Mouse (Mus musculus) kidney, adult 8-10 months (tissue): ENCODE results near the gene Col4a1.

Experiments
- DNase-seq, 2 experiments: peaks; one replicate each; pipeline ENCODE4 v3.0.0; 2022

Col4a1 gene

GRCm38 (mm10) chr8:11225577-11226434 is 86.8 kb downstream of the Col4a1 start:
- DNase-seq = no peak

DNA sequence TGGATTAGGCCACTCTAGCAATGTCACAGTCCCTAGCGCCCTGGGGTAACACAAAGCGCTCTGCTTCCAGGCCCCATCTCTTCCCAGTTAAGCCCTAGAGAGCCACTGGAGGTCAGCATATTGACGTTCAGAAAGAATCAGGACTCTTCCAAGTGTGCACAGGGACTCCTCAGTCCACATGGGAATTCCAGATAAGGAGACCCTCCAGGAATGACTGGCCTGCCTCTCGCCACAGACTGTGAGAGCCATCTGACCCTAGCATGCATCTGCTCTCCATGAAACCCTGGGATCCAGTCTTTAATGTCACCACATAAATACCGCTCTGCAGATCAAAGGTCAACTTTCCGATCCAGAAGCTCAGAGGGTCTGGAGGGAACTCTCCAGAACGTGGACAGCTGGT is 88.4 kb downstream of the Col4a1 start:
- no peak for DNase-seq

- DNase-seq = peak in 1 of 2 experiments; percentile 44
Observed at GRCm38 (mm10) chr8:11221353-11221752, 91.3 kb downstream of the Col4a1 start.

DNA sequence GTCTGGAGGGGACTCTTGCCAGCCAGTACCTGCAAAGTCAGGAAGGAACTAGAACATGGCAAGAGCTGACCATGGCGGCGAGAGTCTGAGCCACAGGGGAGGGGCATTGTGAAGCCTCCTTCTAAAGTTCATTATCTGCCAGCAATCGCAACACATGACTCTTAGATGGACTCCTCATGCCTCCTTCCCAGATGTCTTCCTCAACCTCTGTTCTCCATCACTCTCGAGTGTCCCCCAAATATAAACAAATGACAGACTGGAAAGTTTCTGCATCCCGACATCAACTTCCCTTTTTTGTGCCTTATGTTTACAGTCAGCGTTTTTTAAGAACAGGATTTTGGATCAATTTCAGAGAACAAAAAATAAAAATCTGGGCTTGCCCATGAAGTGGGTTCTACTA is 93.3 kb downstream of the Col4a1 start:
- no peak for DNase-seq

DNA sequence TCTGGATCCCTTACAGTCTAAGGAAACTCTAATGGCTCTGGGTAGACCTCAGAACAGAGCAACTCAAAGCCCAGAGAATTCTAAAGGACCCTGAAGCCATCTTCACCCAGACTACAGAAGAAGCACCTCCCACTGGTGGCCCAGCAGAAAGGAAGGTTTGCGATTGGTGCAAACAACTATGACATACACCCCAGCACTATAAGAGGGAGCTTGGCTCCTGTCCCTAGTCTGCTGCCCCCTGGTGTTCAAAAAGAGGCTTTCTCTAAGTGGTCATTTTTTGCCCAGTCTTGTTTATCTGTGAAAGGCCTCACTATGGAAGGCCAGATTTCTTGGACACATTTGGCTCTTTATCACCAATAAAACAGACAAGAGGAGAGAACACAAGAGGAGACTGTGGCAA is 97.4 kb downstream of the Col4a1 start:
- peak; percentile 24 to 36 for DNase-seq

DNA sequence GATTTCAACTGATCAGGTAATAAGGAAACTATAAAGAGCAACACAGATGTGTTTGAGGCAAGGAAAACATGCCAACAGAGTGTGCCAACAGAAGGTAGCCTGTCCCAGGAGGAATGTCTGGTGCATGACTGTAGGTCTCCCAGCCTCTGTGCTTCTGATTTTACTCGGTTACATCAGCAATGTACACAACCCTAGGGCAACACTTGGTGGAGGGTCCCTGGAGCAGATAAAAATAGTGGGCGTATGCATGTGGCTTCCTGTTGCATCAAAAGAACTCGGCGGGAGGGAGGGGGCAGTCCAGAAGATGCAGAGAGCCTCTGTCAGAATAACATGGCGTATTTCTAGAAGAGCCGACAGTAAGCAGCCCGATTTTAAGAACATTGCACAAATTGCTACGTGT is 106.1 kb downstream of the Col4a1 start:
- no peak for DNase-seq

DNA sequence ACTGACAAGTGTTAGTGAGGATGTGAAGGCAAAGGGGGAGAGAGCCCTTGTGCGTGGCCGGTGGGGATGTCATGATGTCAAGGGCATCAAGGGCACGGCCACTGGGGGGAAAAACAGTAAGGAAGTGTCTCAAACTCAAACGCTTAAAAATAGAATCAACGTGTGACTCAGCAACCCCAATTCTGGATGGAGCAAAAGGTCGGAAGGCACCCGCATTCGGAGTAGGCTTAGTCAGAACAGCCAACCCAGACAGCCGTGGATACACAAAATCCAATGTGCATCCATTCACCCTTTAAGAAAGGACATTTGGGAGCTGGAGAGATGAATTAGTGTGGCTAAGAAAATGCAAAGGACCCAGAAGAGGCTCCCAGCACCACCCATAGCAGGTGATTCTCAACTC is 107.1 kb downstream of the Col4a1 start:
- DNase-seq = no peak

- no peak for DNase-seq
Observed at GRCm38 (mm10) chr8:11203260-11204110, 109.1 kb downstream of the Col4a1 start.

- no peak for DNase-seq
Observed at GRCm38 (mm10) chr8:11198650-11199049, 114.0 kb downstream of the Col4a1 start.

DNA sequence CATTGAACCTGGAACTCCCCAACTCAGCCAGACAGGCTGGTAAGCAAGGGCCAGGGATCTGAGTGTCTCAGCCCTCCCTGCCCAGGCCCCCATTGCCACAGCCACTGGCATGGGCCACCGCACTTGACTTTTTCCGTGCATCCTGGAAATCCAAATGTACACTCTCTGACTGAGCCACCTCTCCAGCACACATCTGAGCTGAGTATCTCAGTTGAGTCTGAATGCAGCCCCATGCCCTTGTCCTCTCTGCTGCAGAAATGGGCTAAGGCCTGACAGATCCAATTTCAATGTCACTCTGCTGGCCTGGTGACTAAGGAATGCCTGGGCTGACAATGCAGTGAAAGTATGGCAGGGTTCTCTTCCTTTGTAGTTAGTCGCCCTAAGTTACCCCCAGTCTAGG is 114.6 kb downstream of the Col4a1 start:
- DNase-seq = no peak

DNA sequence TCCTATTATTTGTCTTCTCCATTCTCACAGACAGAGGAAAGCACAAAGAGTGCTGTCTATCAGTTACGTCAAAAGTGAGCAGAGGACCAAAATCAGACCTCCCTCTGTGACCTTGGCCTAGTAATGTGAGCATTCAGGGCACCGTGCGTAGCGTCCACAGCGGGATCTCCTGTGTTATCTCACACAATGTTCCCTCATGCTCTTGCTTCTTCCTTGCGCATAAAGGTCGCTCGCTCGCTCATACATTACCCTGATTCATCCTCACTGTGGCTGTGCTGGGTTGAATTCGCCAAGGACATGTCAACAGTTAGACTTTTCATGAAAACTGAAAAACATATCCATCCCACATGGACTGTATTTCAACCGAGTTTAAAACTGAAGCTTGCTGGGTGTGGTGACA is 115.4 kb downstream of the Col4a1 start:
- no peak for DNase-seq

GRCm38 (mm10) chr8:11192719-11193324 is 119.8 kb downstream of the Col4a1 start:
- DNase-seq = no peak

GRCm38 (mm10) chr8:11187581-11188271 is 124.9 kb downstream of the Col4a1 start:
- peak; percentile 32 to 55 for DNase-seq

GRCm38 (mm10) chr8:11186456-11186855 is 126.2 kb downstream of the Col4a1 start:
- DNase-seq = no peak

DNA sequence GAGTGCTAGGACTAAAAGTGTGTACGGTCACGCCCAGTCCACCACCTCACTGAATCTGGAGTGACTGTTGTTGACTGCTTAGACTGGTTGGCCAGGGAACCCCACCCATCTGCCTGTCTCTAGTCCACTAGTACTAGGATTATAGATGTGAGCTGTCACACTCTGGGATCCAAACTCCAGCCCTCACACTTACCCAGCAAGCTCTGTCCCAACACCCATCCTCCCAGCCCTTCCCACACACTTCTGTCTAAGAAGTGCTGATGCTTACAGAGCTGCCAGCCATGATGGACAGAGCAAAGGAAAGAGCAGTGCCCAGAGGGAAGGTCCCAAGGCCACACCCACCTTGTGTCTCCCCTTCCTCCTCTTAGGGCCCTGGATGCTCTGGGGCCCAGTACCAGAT is 127.0 kb downstream of the Col4a1 start:
- DNase-seq = no peak

DNA sequence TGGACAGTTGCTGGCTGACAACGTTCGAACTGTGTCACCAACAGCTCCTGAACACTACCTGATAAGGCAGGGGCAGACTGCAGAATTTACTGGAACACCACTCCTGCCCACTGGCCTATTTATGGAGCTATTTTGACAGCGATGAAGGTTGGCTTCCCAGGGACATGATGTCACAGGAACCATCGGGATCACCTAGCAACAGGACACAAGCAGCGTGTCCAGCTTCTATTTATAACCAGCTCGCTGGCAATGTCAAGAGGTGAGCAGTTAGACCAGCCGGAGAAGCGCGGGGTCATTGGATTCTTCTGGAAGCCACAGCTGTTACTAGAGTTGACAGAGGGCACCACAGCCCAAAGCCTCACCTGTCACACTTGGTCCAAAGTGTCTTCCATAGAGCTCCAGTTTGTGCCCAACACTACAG is 129.0 kb downstream of the Col4a1 start:
- DNase-seq = no peak

DNA sequence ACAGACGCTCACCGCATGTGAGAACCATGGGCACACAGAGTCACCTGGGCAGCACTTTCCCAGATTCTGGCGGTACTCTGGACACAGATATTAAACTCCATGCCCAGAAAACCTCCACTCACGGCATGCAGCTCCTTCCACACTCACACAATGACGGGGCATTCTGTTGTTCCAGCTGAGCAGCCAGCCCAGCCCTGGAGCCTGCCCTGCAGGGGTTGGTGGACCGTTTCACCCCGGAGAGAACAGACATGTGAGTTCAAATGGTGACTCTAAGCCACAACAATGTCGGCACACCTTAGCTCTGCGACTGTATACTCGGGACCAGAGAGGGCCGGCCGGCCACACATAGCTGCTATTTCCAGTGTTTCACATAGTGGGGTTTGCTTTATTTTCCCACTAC is 130.0 kb downstream of the Col4a1 start:
- DNase-seq = peak in 1 of 2 experiments; percentile 36

GRCm38 (mm10) chr8:11182148-11182484 is 130.5 kb downstream of the Col4a1 start:
- DNase-seq = no peak

- no peak for DNase-seq
Observed at GRCm38 (mm10) chr8:11181420-11182147, 131.0 kb downstream of the Col4a1 start.

- no peak for DNase-seq
Observed at GRCm38 (mm10) chr8:11179869-11180268, 132.8 kb downstream of the Col4a1 start.

DNA sequence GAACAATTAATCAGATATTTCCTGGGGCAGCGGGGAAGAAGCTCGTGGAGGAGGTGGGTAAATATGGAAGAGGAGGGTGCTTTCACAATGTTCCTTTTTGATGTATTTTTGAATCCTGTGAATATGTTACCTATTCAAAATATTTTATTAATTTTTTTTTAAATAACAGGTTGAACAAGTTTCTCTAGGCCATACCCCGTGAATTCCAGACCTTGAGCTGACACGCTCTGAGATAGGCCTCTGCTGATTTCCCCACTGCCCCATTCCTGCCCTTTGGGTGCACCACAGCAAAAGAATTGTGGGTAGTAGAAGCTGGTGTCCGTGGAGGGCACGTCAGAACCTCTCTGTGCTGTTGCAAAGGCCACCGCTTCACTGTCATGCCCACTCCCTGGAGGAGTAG is 136.2 kb downstream of the Col4a1 start:
- no peak for DNase-seq
